Mouse (Mus musculus) forebrain, embryonic 13.5 days (tissue): ENCODE data around the gene Vps29. TPM values are rescaled to one million over a fixed set of nuclear protein-coding genes. Genes with fewer than 3 reads are reported as not detected.

Source experiments
- ATAC-seq: fragments of 200-750 bp; cut with Nextera tagmentation; 2 replicates; pipeline ENCODE4 v1.8.0; 2017
- H3K27ac ChIP-seq: fragments of 300-500 bp; sonication (generic); 2 replicates; pipeline ENCODE4 v1.5.1; 2015; ENCODE audit warnings: inconsistent platforms, mild to moderate bottlenecking, moderate library complexity
- H3K27me3 ChIP-seq: fragments of 300-500 bp; sonication (generic); 2 replicates; pipeline ENCODE4 v1.6.1; 2015; ENCODE audit warnings: mild to moderate bottlenecking, inconsistent platforms
- H3K36me3 ChIP-seq: fragments of 300-500 bp; sonication (generic); 2 replicates; pipeline ENCODE4 v1.6.1; 2015; ENCODE audit warnings: mild to moderate bottlenecking, inconsistent platforms; ENCODE audit not compliant: poor library complexity, severe bottlenecking
- H3K4me1 ChIP-seq: fragments of 300-500 bp; sonication (generic); 2 replicates; pipeline ENCODE4 v1.6.1; 2015; ENCODE audit warnings: inconsistent platforms
- H3K4me2 ChIP-seq: fragments of 300-500 bp; sonication (generic); 2 replicates; pipeline ENCODE4 v1.6.1; 2015; ENCODE audit warnings: inconsistent platforms, mild to moderate bottlenecking, moderate library complexity
- H3K4me3 ChIP-seq: fragments of 300-500 bp; sonication (generic); 2 replicates; pipeline ENCODE4 v1.5.1; 2015; ENCODE audit warnings: mild to moderate bottlenecking, inconsistent platforms
- H3K9ac ChIP-seq: fragments of 300-500 bp; sonication (generic); 2 replicates; pipeline ENCODE4 v1.6.1; 2015; ENCODE audit warnings: mild to moderate bottlenecking, inconsistent platforms
- H3K9me3 ChIP-seq: fragments of 300-500 bp; sonication (generic); replicated peaks from 2 replicates; pipeline ENCODE4 v1.6.1; 2016; ENCODE audit warnings: inconsistent platforms
- WGBS: fragments of 180-500 bp; shearing (Covaris S2); methylation state at CpG from one replicate; pipeline ENCODE4 v1.1.7; 2015; 5-methylcytosine and 5-hydroxymethylcytosine counted together
- polyA plus RNA-seq: library from polyadenylated mRNA; unstranded; fragments of >200 nt; fragmentation: Nextera tagmentation; extraction: Ambion mirVana; gene quantifications from 2 replicates; pipeline ENCODE4 v1.2.1, GENCODE M21; 2015

Vps29 gene
- polyA plus RNA-seq, 1 experiment from 2014 or later = 236 TPM

GRCm38 (mm10) chr5:122390671-122391070 is 36.5 kb downstream of the Vps29 start:
- Histone ChIP-seq H3K27me3 (no peaks in the 10 kb centered on the region), H3K9me3 (no peaks in the 10 kb centered on the region), H3K4me1 (peaks cover 11% of the 10 kb centered on the region), H3K4me3 (no peak overlapping the region), H3K36me3 (peaks cover 5% of the 10 kb centered on the region; the same call in 1 of the 2 replicates), H3K4me2 (no peak overlapping the region), H3K9ac (no peak overlapping the region), H3K27ac (no peak overlapping the region)
- ATAC-seq = no peak

GRCm38 (mm10) chr5:122391178-122391785 is 37.1 kb downstream of the Vps29 start:
- no peaks in the 10 kb centered on the region for H3K9me3 ChIP-seq
- H3K4me2 ChIP-seq = peak overlapping the region; percentile 87
- no peak overlapping the region for H3K9ac ChIP-seq
- peak overlapping the region; percentile 84 for H3K4me3 ChIP-seq
- H3K4me1 ChIP-seq = peaks cover 11% of the 10 kb centered on the region
- H3K27ac ChIP-seq = no peak overlapping the region
- peaks cover 5% of the 10 kb centered on the region; the same call in 1 of the 2 replicates for H3K36me3 ChIP-seq
- peak; percentile 46; the same call in 1 of the 2 replicates for ATAC-seq
- WGBS = 56% methylated on average over 16 of the region's 16 CpGs
- no peaks in the 10 kb centered on the region for H3K27me3 ChIP-seq

GRCm38 (mm10) chr5:122391786-122392180 is 37.6 kb downstream of the Vps29 start, which contains the start of gene Arpc3:
Arpc3 (plus strand) TSS chr5:122391878.
- ATAC-seq = peak; percentile 92
- no peaks in the 10 kb centered on the region for H3K9me3 ChIP-seq
- peak within 1 kb of the TSS; percentile 87 for H3K9ac ChIP-seq
- peaks cover 11% of the 10 kb centered on the region for H3K4me1 ChIP-seq
- peak within 1 kb of the TSS; percentile 84 for H3K4me3 ChIP-seq
- H3K4me2 ChIP-seq = peak within 1 kb of the TSS; percentile 87
- under 1% methylated on average over 39 of the region's 39 CpGs for WGBS
- H3K27me3 ChIP-seq = no peaks in the 10 kb centered on the region
- H3K36me3 ChIP-seq = peaks cover 8% of the 10 kb centered on the region
- no peak within 1 kb of the TSS for H3K27ac ChIP-seq

GRCm38 (mm10) chr5:122392227-122393004 is 38.2 kb downstream of the Vps29 start:
- Histone ChIP-seq H3K4me3 (peak overlapping the region; percentile 84), H3K9ac (peak overlapping the region; percentile 87), H3K4me2 (peak overlapping the region; percentile 87), H3K4me1 (peaks cover 11% of the 10 kb centered on the region), H3K36me3 (peaks cover 14% of the 10 kb centered on the region), H3K27ac (no peak overlapping the region), H3K9me3 (no peaks in the 10 kb centered on the region), H3K27me3 (no peaks in the 10 kb centered on the region)
- 0 out of 2 replicates have a peak, but pooled peaks have one; percentile 34 for ATAC-seq
- WGBS = 16% methylated on average over 19 of the region's 19 CpGs

- WGBS = 40% methylated on average over 2 of the region's 2 CpGs
- Histone ChIP-seq H3K27ac (no peak overlapping the region), H3K27me3 (no peaks in the 10 kb centered on the region), H3K9me3 (no peaks in the 10 kb centered on the region), H3K36me3 (peaks cover 26% of the 10 kb centered on the region), H3K4me3 (no peak overlapping the region), H3K9ac (no peak overlapping the region), H3K4me2 (no peak overlapping the region), H3K4me1 (peaks cover 11% of the 10 kb centered on the region)
- ATAC-seq = 0 out of 2 replicates have a peak, but pooled peaks have one; percentile 50
Measured at GRCm38 (mm10) chr5:122393887-122394286, 39.7 kb downstream of the Vps29 start.

GRCm38 (mm10) chr5:122396791-122397190 is 42.6 kb downstream of the Vps29 start:
- no peak for ATAC-seq
- Histone ChIP-seq H3K9me3 (no peaks in the 10 kb centered on the region), H3K4me2 (no peak overlapping the region), H3K9ac (no peak overlapping the region), H3K27ac (no peak overlapping the region), H3K4me3 (no peak overlapping the region), H3K36me3 (peaks cover 44% of the 10 kb centered on the region), H3K27me3 (no peaks in the 10 kb centered on the region), H3K4me1 (peaks cover 11% of the 10 kb centered on the region)
- 90% methylated on average over 10 of the region's 10 CpGs for WGBS

GRCm38 (mm10) chr5:122397495-122397894 is 43.3 kb downstream of the Vps29 start:
- WGBS = 84% methylated on average over 8 of the region's 8 CpGs
- Histone ChIP-seq H3K4me3 (no peak overlapping the region), H3K36me3 (peaks cover 51% of the 10 kb centered on the region), H3K4me1 (peaks cover 8% of the 10 kb centered on the region), H3K27me3 (no peaks in the 10 kb centered on the region), H3K27ac (no peak overlapping the region), H3K4me2 (no peak overlapping the region), H3K9me3 (no peaks in the 10 kb centered on the region), H3K9ac (no peak overlapping the region)
- ATAC-seq = no peak

GRCm38 (mm10) chr5:122399871-122400270 is 45.7 kb downstream of the Vps29 start:
- Histone ChIP-seq H3K4me1 (no peaks in the 10 kb centered on the region), H3K4me2 (no peak overlapping the region), H3K27ac (no peak overlapping the region), H3K27me3 (no peaks in the 10 kb centered on the region), H3K36me3 (peaks cover 70% of the 10 kb centered on the region), H3K4me3 (no peak overlapping the region), H3K9me3 (no peaks in the 10 kb centered on the region), H3K9ac (no peak overlapping the region)
- no peak for ATAC-seq
- WGBS = 93% methylated on average over 8 of the region's 8 CpGs

- Histone ChIP-seq H3K27me3 (no peaks in the 10 kb centered on the region), H3K9ac (no peak overlapping the region), H3K36me3 (peaks cover 79% of the 10 kb centered on the region), H3K4me2 (no peak overlapping the region), H3K27ac (no peak overlapping the region), H3K9me3 (no peaks in the 10 kb centered on the region), H3K4me1 (no peaks in the 10 kb centered on the region), H3K4me3 (no peak overlapping the region)
- 86% methylated on average over 18 of the region's 18 CpGs for WGBS
- no peak for ATAC-seq
Measured at GRCm38 (mm10) chr5:122400628-122401302, 46.6 kb downstream of the Vps29 start.

GRCm38 (mm10) chr5:122401303-122401640 is 47.1 kb downstream of the Vps29 start:
- 14% methylated on average over 8 of the region's 8 CpGs for WGBS
- Histone ChIP-seq H3K27ac (no peak overlapping the region), H3K9ac (no peak overlapping the region), H3K4me2 (no peak overlapping the region), H3K27me3 (no peaks in the 10 kb centered on the region), H3K4me1 (no peaks in the 10 kb centered on the region), H3K36me3 (peaks cover 84% of the 10 kb centered on the region), H3K9me3 (no peaks in the 10 kb centered on the region), H3K4me3 (no peak overlapping the region)
- no peak for ATAC-seq

GRCm38 (mm10) chr5:122402160-122402559 is 48.0 kb downstream of the Vps29 start:
- H3K9ac ChIP-seq = no peak overlapping the region
- no peak overlapping the region for H3K4me2 ChIP-seq
- peaks cover 86% of the 10 kb centered on the region for H3K36me3 ChIP-seq
- H3K4me3 ChIP-seq = no peak overlapping the region
- H3K9me3 ChIP-seq = no peaks in the 10 kb centered on the region
- ATAC-seq = no peak
- no peaks in the 10 kb centered on the region for H3K27me3 ChIP-seq
- WGBS = 85% methylated on average over 13 of the region's 13 CpGs
- H3K4me1 ChIP-seq = no peaks in the 10 kb centered on the region
- H3K27ac ChIP-seq = no peak overlapping the region

- Histone ChIP-seq H3K27ac (no peak overlapping the region), H3K9ac (no peak overlapping the region), H3K27me3 (no peaks in the 10 kb centered on the region), H3K4me3 (no peak overlapping the region), H3K4me1 (no peaks in the 10 kb centered on the region), H3K9me3 (no peaks in the 10 kb centered on the region), H3K36me3 (peaks cover 86% of the 10 kb centered on the region), H3K4me2 (no peak overlapping the region)
- no peak for ATAC-seq
- 89% methylated on average over 5 of the region's 5 CpGs for WGBS
Measured at GRCm38 (mm10) chr5:122402772-122403171, 48.6 kb downstream of the Vps29 start.
